Mouse (Mus musculus) kidney, embryonic 14.5 days (tissue): ENCODE measurements at regions not wholly inside any gene's neighbourhood (a gene's known extent, or its start where the extent isn't known, plus 50 kb on each side); places are given as distances from the start of the nearest gene placed in this dataset.

Experiments
- ATAC-seq: fragments of 200-750 bp; cut with Nextera tagmentation; 2 replicates; pipeline ENCODE4 v1.8.0; 2017; ENCODE audit warnings: moderate number of reproducible peaks, mild to moderate bottlenecking, moderate TSS enrichment, moderate library complexity; ENCODE audit not compliant: low FRiP score, low TSS enrichment
- H3K27ac ChIP-seq: fragments of 300-500 bp; sonication (generic); 2 replicates; pipeline ENCODE4 v1.5.1; 2014; ENCODE audit warnings: low read depth, mild to moderate bottlenecking, low read length, moderate library complexity, mixed read lengths
- H3K27me3 ChIP-seq: fragments of 300-500 bp; sonication (generic); 2 replicates; pipeline ENCODE4 v1.6.1; 2014; ENCODE audit warnings: mild to moderate bottlenecking, low read length; ENCODE audit not compliant: control insufficient read depth, insufficient read depth
- H3K36me3 ChIP-seq: fragments of 300-500 bp; sonication (generic); 2 replicates; pipeline ENCODE4 v1.6.1; 2014; ENCODE audit warnings: low read length, mixed read lengths; ENCODE audit not compliant: control insufficient read depth, insufficient read depth
- H3K4me1 ChIP-seq: fragments of 300-500 bp; sonication (generic); 2 replicates; pipeline ENCODE4 v1.6.1; 2014; ENCODE audit warnings: low read length, mixed read lengths; ENCODE audit not compliant: control insufficient read depth, insufficient read depth
- H3K4me2 ChIP-seq: fragments of 300-500 bp; sonication (generic); replicated peaks from 2 replicates; pipeline ENCODE4 v1.6.1; 2014; ENCODE audit warnings: low read depth, mild to moderate bottlenecking, low read length
- H3K4me3 ChIP-seq: fragments of 300-500 bp; sonication (generic); 2 replicates; pipeline ENCODE4 v1.5.1; 2014; ENCODE audit warnings: mild to moderate bottlenecking, low read length
- H3K9ac ChIP-seq: fragments of 300-500 bp; sonication (generic); 2 replicates; pipeline ENCODE4 v1.6.1; 2014; ENCODE audit warnings: low read depth, mild to moderate bottlenecking, low read length, moderate library complexity
- H3K9me3 ChIP-seq: fragments of 300-500 bp; sonication (generic); 2 replicates; pipeline ENCODE4 v1.6.1; 2016; ENCODE audit warnings: low read length; ENCODE audit not compliant: control insufficient read depth
- WGBS: fragments of 180-500 bp; shearing (Covaris S2); extraction: QIAGEN DNeasy Blood & Tissue Kit; methylation state at CpG from one replicate; pipeline ENCODE4 v1.1.7; 2014; 5-methylcytosine and 5-hydroxymethylcytosine counted together

- WGBS: 61% methylated on average over 3 of the region's 3 CpGs
- no peaks in the 10 kb centered on the region for H3K27me3 ChIP-seq
- H3K9ac ChIP-seq: no peak overlapping the region
Measured at GRCm38 (mm10) chr8:11145251-11145650, 137.0 kb upstream of the Irs2 start.

GRCm38 (mm10) chr8:11140566-11140965 lies 132.3 kb upstream of the Irs2 start:
- no peaks in the 10 kb centered on the region for H3K4me1 ChIP-seq
- ATAC-seq: no peak
- H3K9me3 ChIP-seq: no peaks in the 10 kb centered on the region
- no peak overlapping the region for H3K9ac ChIP-seq
- no peaks in the 10 kb centered on the region for H3K36me3 ChIP-seq
- no peak overlapping the region for H3K4me2 ChIP-seq
- WGBS: 82% methylated on average over 1 of the region's 1 CpGs
- no peak overlapping the region for H3K4me3 ChIP-seq
- H3K27ac ChIP-seq: no peak overlapping the region
- H3K27me3 ChIP-seq: no peaks in the 10 kb centered on the region

More at GRCm38 (mm10) chr8:11145251-11145650, 137.0 kb upstream of the Irs2 start:
- H3K4me1 ChIP-seq: no peaks in the 10 kb centered on the region
- no peak overlapping the region for H3K27ac ChIP-seq
- H3K36me3 ChIP-seq: no peaks in the 10 kb centered on the region
- no peak overlapping the region for H3K4me2 ChIP-seq
- no peak overlapping the region for H3K4me3 ChIP-seq
- no peak for ATAC-seq
- no peaks in the 10 kb centered on the region for H3K9me3 ChIP-seq

GRCm38 (mm10) chr8:11139294-11139693 lies 131.0 kb upstream of the Irs2 start:
- ATAC-seq: no peak
- 66% methylated on average over 2 of the region's 2 CpGs for WGBS

GRCm38 (mm10) chr8:11138302-11139020 lies 130.2 kb upstream of the Irs2 start:
- Histone ChIP-seq H3K4me1 (no peaks in the 10 kb centered on the region), H3K9me3 (no peaks in the 10 kb centered on the region), H3K27ac (no peak overlapping the region), H3K9ac (no peak overlapping the region), H3K36me3 (no peaks in the 10 kb centered on the region), H3K27me3 (no peaks in the 10 kb centered on the region), H3K4me2 (no peak overlapping the region), H3K4me3 (no peak overlapping the region)
- 94% methylated on average over 5 of the region's 5 CpGs for WGBS
- ATAC-seq: no peak

More at GRCm38 (mm10) chr8:11139294-11139693, 131.0 kb upstream of the Irs2 start:
- no peak overlapping the region for H3K4me2 ChIP-seq
- H3K9me3 ChIP-seq: no peaks in the 10 kb centered on the region
- no peaks in the 10 kb centered on the region for H3K36me3 ChIP-seq
- H3K9ac ChIP-seq: no peak overlapping the region
- H3K4me3 ChIP-seq: no peak overlapping the region
- H3K27me3 ChIP-seq: no peaks in the 10 kb centered on the region
- no peaks in the 10 kb centered on the region for H3K4me1 ChIP-seq
- H3K27ac ChIP-seq: no peak overlapping the region

GRCm38 (mm10) chr8:11136566-11136965 lies 128.3 kb upstream of the Irs2 start:
- WGBS: 78% methylated on average over 4 of the region's 4 CpGs

GRCm38 (mm10) chr8:11135135-11135534 lies 126.9 kb upstream of the Irs2 start:
- no peaks in the 10 kb centered on the region for H3K4me1 ChIP-seq
- WGBS: 92% methylated on average over 11 of the region's 11 CpGs
- no peak overlapping the region for H3K4me2 ChIP-seq
- no peak overlapping the region for H3K27ac ChIP-seq
- no peak for ATAC-seq
- H3K9me3 ChIP-seq: no peaks in the 10 kb centered on the region
- no peak overlapping the region for H3K4me3 ChIP-seq
- H3K27me3 ChIP-seq: no peaks in the 10 kb centered on the region
- no peaks in the 10 kb centered on the region for H3K36me3 ChIP-seq
- H3K9ac ChIP-seq: no peak overlapping the region

More at GRCm38 (mm10) chr8:11136566-11136965, 128.3 kb upstream of the Irs2 start:
- Histone ChIP-seq H3K9ac (no peak overlapping the region), H3K4me2 (no peak overlapping the region), H3K9me3 (no peaks in the 10 kb centered on the region), H3K4me3 (no peak overlapping the region), H3K27ac (no peak overlapping the region), H3K36me3 (no peaks in the 10 kb centered on the region), H3K27me3 (no peaks in the 10 kb centered on the region), H3K4me1 (no peaks in the 10 kb centered on the region)
- ATAC-seq: no peak

GRCm38 (mm10) chr8:11134562-11134961 lies 126.3 kb upstream of the Irs2 start:
- H3K4me3 ChIP-seq: no peak overlapping the region
- H3K4me1 ChIP-seq: no peaks in the 10 kb centered on the region
- no peak overlapping the region for H3K27ac ChIP-seq
- no peak overlapping the region for H3K4me2 ChIP-seq
- H3K36me3 ChIP-seq: no peaks in the 10 kb centered on the region
- no peaks in the 10 kb centered on the region for H3K27me3 ChIP-seq
- H3K9me3 ChIP-seq: no peaks in the 10 kb centered on the region
- WGBS: 91% methylated on average over 4 of the region's 4 CpGs
- no peak overlapping the region for H3K9ac ChIP-seq
- no peak for ATAC-seq

GRCm38 (mm10) chr8:11119030-11119634 lies 110.9 kb upstream of the Irs2 start:
- Histone ChIP-seq H3K4me1 (no peaks in the 10 kb centered on the region), H3K9me3 (no peaks in the 10 kb centered on the region), H3K27ac (no peak overlapping the region), H3K4me2 (no peak overlapping the region), H3K27me3 (no peaks in the 10 kb centered on the region), H3K4me3 (no peak overlapping the region), H3K36me3 (no peaks in the 10 kb centered on the region), H3K9ac (no peak overlapping the region)
- no peak; the same call in 1 of the 2 replicates for ATAC-seq
- WGBS: 75% methylated on average over 5 of the region's 5 CpGs

GRCm38 (mm10) chr8:11116534-11116933 lies 108.3 kb upstream of the Irs2 start:
- no peaks in the 10 kb centered on the region for H3K36me3 ChIP-seq
- H3K9me3 ChIP-seq: no peaks in the 10 kb centered on the region
- H3K27me3 ChIP-seq: no peaks in the 10 kb centered on the region
- H3K4me1 ChIP-seq: no peaks in the 10 kb centered on the region
- no peak overlapping the region for H3K27ac ChIP-seq
- no peak overlapping the region for H3K4me2 ChIP-seq
- WGBS: 76% methylated on average over 5 of the region's 5 CpGs
- no peak overlapping the region for H3K9ac ChIP-seq
- no peak for ATAC-seq
- H3K4me3 ChIP-seq: no peak overlapping the region
